Mouse (Mus musculus) ES-Bruce4 (cell line): ENCODE measurements around the gene Fermt3. TPM values are rescaled to one million over a fixed set of nuclear protein-coding genes. Genes with fewer than 3 reads are reported as not detected.

ENCODE experiments used
- H3K27ac ChIP-seq: 2 replicates; pipeline ENCODE4 v1.5.1; 2012; ENCODE audit warnings: low read length, inconsistent platforms; ENCODE audit not compliant: insufficient read depth
- H3K27me3 ChIP-seq: 2 replicates; pipeline ENCODE4 v1.6.1; 2012; ENCODE audit warnings: mild to moderate bottlenecking, low read length, inconsistent platforms; ENCODE audit not compliant: control insufficient read depth, poor library complexity, insufficient read depth, severe bottlenecking
- H3K36me3 ChIP-seq: 2 replicates; pipeline ENCODE4 v1.6.1; 2012; ENCODE audit warnings: inconsistent platforms, mild to moderate bottlenecking, low read length, moderate library complexity; ENCODE audit not compliant: control insufficient read depth, poor library complexity, insufficient read depth, severe bottlenecking
- H3K4me1 ChIP-seq: one replicate; pipeline ENCODE4 v1.8.1; 2011; ENCODE audit warnings: low read length; ENCODE audit not compliant: control insufficient read depth, insufficient read depth
- H3K4me3 ChIP-seq: 2 replicates; pipeline ENCODE4 v1.5.1; 2011; ENCODE audit warnings: low read depth, mild to moderate bottlenecking, low read length
- H3K9ac ChIP-seq: 2 replicates; pipeline ENCODE4 v1.6.1; 2012; ENCODE audit warnings: low read depth, mild to moderate bottlenecking, inconsistent platforms; ENCODE audit not compliant: poor library complexity, severe bottlenecking
- H3K9me3 ChIP-seq: replicated peaks from 2 replicates; pipeline ENCODE4 v1.6.1; 2012; ENCODE audit warnings: mild to moderate bottlenecking, low read length, inconsistent platforms; ENCODE audit not compliant: control insufficient read depth, poor library complexity, insufficient read depth, severe bottlenecking
- CTCF ChIP-seq: IDR thresholded peaks from one replicate; pipeline ENCODE4 v1.8.1; 2011; ENCODE audit warnings: low read depth, low read length
- EP300 ChIP-seq: IDR thresholded peaks from 2 replicates; pipeline ENCODE4 v1.6.1; 2011; ENCODE audit warnings: low read depth, low read length; ENCODE audit not compliant: insufficient read depth
- POLR2A ChIP-seq: IDR thresholded peaks from one replicate; pipeline ENCODE4 v1.8.1; 2011; ENCODE audit warnings: low read length; ENCODE audit not compliant: insufficient read depth
- polyA plus RNA-seq: library from polyadenylated mRNA; stranded (reverse); fragments of >200 nt; gene quantifications from 2 replicates; pipeline ENCODE4 v1.2.4, GENCODE M21; 2011; ENCODE audit warnings: low read depth; ENCODE audit not compliant: missing spikeins, insufficient read depth, insufficient read length

Gene Fermt3
- polyA plus RNA-seq, 1 experiment: 1.0 TPM

DNA sequence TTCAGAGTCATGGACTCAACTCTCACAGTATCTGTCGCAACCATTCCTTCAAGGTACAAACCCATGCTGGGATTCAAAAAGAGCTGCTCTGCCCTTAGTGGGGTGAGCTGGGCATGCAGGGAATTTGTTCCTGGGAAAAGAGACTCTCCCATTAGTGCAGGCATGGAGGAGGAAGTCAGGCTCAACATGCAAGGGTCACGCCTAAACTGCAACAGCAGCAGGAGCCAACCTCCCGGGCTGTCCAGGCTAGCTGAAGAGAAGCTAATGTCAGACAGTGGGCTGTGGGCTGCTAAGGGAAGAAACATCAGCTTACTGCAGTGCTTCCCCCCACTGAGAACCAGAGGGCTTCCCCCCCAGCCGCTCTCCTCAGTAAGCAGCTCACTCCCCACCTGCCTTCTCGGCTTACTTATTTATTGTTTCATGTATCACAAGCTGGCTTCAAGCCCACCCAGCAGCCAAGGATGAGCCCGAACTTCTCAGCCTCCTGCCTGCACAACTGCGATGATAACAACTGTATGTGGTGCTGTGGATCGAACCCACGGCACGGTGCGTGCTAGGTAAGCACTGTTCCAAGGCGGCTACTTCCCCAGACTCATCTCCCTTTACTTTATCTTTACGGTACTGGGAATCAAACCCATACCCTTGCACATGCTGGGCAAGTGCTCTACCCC is 46.9 kb downstream of the Fermt3 start:
- Histone ChIP-seq H3K4me3 (no peak overlapping the region), H3K27ac (peak overlapping the region; percentile 42; the same call in 1 of the 2 replicates), H3K9me3 (no peaks in the 10 kb centered on the region), H3K36me3 (peaks cover 3% of the 10 kb centered on the region), H3K4me1 (peaks cover 12% of the 10 kb centered on the region), H3K27me3 (no peaks in the 10 kb centered on the region), H3K9ac (no peak overlapping the region)
- no peak for TF ChIP-seq CTCF
- no peak for TF ChIP-seq POLR2A
- no peak for TF ChIP-seq EP300

DNA sequence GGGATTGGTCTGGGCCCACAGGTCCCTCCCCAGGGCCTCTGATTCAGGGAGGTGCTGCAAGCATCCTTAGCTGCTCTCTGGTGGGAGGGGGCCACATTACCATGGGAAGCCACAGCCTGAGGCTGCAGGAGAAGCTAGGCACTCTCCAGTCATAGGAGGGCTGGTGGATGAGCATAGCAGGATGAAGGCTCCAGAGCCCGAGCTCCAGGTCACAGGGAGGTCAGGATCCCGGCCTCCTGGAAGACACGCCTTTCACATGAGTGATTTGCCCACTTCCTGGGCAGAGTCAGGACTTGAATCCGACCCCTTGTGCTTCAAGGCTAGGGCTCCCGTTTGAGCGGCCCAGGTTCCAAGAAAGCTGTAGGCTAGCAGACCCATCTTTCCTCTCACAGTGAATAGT is 47.6 kb downstream of the Fermt3 start:
- TF ChIP-seq POLR2A: no peak
- TF ChIP-seq CTCF: no peak
- TF ChIP-seq EP300: no peak
- H3K27me3 ChIP-seq: no peaks in the 10 kb centered on the region
- no peak overlapping the region for H3K4me3 ChIP-seq
- H3K9ac ChIP-seq: no peak overlapping the region
- H3K4me1 ChIP-seq: peaks cover 12% of the 10 kb centered on the region
- H3K9me3 ChIP-seq: no peaks in the 10 kb centered on the region
- H3K36me3 ChIP-seq: no peaks in the 10 kb centered on the region; the same call in 1 of the 2 replicates
- peak overlapping the region; percentile 42 for H3K27ac ChIP-seq

- Histone ChIP-seq H3K4me1 (peaks cover 12% of the 10 kb centered on the region), H3K9me3 (no peaks in the 10 kb centered on the region), H3K9ac (peak overlapping the region; percentile 66), H3K4me3 (0 out of 2 replicates have a peak overlapping the region, but pooled peaks have one; percentile 49), H3K36me3 (peaks cover 6% of the 10 kb centered on the region), H3K27me3 (no peaks in the 10 kb centered on the region), H3K27ac (peak overlapping the region; percentile 44)
- no peak for TF ChIP-seq CTCF
- no peak for TF ChIP-seq EP300
- TF ChIP-seq POLR2A: no peak
Measured at GRCm38 (mm10) chr19:6970460-6971085, 48.7 kb downstream of the Fermt3 start.

GRCm38 (mm10) chr19:6969665-6970381 is 49.4 kb downstream of the Fermt3 start:
- no peaks in the 10 kb centered on the region for H3K9me3 ChIP-seq

DNA sequence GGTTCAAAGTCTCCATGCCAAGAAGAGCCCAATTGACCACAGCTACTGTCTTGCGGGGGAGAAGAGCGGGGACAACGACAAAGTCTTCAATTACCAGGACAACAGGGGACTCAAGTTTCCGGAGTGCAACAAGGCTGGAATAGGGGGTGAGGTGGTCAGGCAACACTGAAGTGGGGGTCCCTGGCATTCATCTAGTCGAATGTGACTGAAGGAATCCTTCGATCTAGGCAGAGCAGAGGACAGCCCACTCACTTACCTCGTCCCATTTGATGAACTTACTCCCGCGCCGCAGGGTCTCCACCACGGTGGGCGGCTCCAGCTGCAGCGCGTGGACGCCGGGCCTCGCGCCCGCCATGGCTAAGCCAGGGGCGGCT is 50.0 kb downstream of the Fermt3 start:
- Histone ChIP-seq H3K27me3 (no peaks in the 10 kb centered on the region), H3K27ac (no peak overlapping the region), H3K4me1 (peaks cover 12% of the 10 kb centered on the region), H3K9ac (peak overlapping the region; percentile 66), H3K36me3 (peaks cover 6% of the 10 kb centered on the region), H3K9me3 (no peaks in the 10 kb centered on the region), H3K4me3 (peak overlapping the region; percentile 96)
- no peak for TF ChIP-seq POLR2A
- no peak for TF ChIP-seq EP300
- no peak for TF ChIP-seq CTCF

More at GRCm38 (mm10) chr19:6969665-6970381, 49.4 kb downstream of the Fermt3 start:
- TF ChIP-seq CTCF (peak; percentile 58), EP300 (0 out of 2 replicates have a peak, but pooled peaks have one; percentile 33), POLR2A (no peak)
- peak overlapping the region; percentile 96 for H3K4me3 ChIP-seq
- H3K9ac ChIP-seq: peak overlapping the region; percentile 66
- H3K27ac ChIP-seq: peak overlapping the region; percentile 44
- peaks cover 6% of the 10 kb centered on the region for H3K36me3 ChIP-seq
- H3K27me3 ChIP-seq: no peaks in the 10 kb centered on the region
- H3K4me1 ChIP-seq: peaks cover 12% of the 10 kb centered on the region
